Mouse (Mus musculus) adipocyte (in vitro differentiated cells): Measurements from ENCODE around the gene Hist1h3e.

ENCODE experiments used
- DNase-seq: peaks from one replicate; pipeline ENCODE4 v3.0.0-alpha.2; 2016; ENCODE audit warnings: low spot score

The Hist1h3e gene

DNA sequence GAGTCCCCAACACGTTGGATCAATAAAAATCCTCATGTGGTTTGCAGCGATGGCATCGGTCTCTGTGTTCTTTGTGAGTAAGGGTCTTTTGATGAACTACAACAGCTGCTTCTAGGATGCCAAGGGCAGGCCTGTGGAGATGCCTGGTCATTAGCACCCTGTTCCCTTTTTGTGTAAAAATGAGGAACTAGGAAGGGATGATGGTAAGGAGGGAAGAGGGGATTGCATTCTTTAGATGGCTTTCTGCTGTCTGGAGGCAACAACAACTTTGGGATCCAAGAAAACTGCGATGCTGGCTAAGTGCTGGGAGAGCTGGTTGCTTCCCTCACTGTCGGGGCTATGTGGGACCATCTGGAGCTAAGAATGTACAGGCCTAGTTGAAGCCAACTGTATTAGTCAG is 23.9 kb downstream of the Hist1h3e start:
- DNase-seq = no peak

DNA sequence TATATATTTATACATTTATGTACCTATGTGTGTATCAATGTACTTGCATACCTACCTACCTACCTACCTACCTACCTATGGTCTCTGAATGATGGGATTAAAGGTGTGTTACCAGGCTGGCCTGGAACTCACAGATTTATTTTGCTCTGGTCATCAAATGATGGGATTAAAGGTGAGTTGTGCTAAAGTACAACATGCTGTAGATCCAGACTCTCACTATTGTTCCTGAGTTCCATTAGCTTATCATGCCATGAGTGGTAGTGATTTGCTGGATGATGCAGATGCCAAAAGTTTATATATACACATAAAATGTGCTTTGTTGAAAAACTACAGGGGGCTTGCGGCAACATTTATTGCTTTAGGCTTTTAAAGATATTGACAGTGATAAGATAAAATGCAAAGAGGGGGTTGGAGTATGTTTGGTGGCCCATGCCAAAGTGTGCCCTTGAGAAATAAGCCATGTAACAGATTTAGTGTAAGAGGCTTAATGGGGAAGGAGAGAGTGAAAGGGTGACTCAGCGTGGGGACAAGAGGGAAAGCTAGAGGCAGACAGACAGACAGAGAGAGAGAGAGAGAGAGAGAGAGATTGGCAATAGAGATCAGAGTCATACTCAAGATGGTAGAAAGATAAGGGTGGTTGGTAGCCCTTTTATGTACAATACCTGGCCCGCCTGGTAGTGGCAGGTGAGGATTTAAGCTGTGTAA is 25.0 kb downstream of the Hist1h3e start:
- DNase-seq = no peak

DNA sequence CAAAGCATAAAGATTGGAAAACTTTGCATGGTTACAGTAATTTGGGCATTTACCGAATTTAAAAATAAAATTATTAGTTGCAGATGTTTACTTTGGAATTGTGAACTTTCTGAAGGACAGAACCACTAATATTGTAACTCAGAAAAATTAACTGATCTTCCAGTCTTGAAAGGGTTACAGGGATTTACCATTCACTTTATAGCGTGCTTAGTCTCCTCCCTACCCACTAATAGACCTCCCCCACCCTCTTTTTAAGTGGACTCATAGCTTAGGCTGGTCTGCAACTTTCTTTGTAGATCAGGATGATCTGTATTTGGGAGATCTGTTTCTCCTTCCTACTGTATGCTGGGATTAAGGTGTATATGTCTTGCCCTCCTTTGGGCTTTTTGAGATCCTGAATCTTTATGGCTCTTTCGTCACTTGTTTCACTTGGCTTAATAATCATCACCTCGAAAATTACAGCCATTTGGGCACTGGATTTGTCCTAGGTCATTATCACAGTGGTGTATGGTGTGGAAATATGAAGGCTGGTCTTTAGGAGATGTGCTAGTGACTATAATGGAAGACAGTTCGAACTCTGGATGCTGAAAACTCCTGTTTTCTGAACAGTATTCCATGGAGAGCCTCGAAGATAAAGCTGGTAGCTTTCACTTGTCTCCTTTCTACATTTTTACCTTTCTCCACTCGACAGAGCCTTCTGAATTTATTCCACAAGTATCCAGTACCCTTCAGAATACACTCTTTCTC is 25.9 kb downstream of the Hist1h3e start:
- DNase-seq = no peak

DNA sequence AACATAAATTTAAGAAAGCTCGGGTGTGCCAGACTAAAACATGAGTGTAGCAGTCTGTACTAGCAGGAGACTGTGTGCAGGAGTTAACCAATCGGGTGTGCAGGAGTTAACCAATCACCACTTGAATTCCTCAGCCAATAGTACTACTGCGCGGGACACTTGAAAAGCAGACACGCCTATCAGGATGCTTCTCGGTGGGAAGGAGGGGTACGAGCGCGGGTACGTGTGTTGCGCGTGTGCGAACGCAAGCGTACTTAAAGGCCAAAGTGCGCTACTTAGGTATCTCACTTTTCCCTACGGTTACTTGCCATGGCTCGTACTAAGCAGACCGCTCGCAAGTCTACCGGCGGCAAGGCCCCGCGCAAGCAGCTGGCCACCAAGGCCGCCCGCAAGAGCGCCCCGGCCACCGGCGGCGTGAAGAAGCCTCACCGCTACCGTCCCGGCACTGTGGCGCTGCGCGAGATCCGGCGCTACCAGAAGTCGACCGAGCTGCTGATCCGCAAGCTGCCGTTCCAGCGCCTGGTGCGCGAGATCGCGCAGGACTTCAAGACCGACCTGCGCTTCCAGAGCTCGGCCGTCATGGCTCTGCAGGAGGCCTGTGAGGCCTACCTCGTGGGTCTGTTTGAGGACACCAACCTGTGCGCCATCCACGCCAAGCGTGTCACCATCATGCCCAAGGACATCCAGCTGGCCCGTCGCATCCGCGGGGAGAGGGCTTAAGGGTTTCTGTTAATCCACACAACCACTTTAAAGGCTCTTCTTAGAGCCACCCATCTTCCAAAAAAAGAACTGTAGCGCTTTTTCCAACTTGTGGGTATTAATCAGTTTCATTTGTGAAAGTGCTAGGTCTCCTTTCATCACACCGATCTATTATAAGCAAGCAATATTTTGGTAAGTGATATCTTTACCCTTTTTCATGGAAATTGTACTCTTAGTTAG is 26.8 kb downstream of the Hist1h3e start, which contains the start of gene Hist1h3g:
Gene Hist1h3g (plus strand): TSS at position 286 of the 939 bp plus-strand sequence.
- peak; percentile 92 for DNase-seq

DNA sequence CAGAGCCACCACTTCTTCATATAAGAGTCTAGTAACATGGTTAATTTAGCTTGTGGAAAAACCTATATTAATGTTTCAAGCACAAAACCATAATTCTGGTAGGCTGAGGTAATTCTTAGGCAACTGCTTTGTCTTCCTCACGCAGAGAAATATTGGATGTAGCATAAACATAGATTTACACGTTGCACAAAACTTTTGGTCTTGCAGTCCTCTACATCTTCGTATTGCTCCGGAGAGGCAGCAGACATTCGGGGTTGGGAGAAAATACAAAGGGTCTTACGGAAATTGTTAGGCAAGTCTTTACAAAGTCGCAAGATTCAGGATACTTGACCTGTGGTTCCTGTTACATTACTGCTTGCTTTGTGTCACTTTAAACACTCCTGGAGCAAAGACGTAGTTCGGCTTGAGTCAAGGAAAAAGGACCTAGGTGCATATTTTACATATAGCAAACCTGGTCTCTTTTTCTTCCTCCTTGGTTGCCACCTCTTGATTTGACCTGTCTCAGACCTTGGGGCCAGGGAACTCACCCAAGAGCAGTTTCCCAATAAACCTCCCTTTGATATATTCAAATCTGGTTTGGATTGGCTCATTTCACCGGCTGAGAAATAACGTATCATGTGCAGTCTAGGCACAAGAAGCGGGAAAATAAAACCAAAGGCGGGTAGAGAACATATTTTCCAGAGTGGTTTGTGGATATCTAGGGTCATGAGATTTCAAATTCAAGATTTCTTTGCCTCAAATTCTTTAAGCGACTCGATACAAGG is 27.6 kb downstream of the Hist1h3e start:
- no peak for DNase-seq

- DNase-seq = peak; percentile 83
Observed at GRCm38 (mm10) chr13:23533560-23534367, 28.4 kb downstream of the Hist1h3e start, which contains the start of gene Hist1h2af. Gene Hist1h2af, plus strand, starts transcription at chr13:23533906.

- DNase-seq = no peak
Observed at GRCm38 (mm10) chr13:23532262-23533075, 29.7 kb downstream of the Hist1h3e start.

- DNase-seq = peak; percentile 97
Observed at GRCm38 (mm10) chr13:23530901-23531875, 31.0 kb downstream of the Hist1h3e start, which contains the start of gene Hist1h4h. Gene Hist1h4h, plus strand, starts transcription at chr13:23531050.

- DNase-seq = peak; percentile 73
Observed at GRCm38 (mm10) chr13:23530181-23530900, 31.8 kb downstream of the Hist1h3e start.

GRCm38 (mm10) chr13:23529480-23530165 is 32.5 kb downstream of the Hist1h3e start:
- no peak for DNase-seq

DNA sequence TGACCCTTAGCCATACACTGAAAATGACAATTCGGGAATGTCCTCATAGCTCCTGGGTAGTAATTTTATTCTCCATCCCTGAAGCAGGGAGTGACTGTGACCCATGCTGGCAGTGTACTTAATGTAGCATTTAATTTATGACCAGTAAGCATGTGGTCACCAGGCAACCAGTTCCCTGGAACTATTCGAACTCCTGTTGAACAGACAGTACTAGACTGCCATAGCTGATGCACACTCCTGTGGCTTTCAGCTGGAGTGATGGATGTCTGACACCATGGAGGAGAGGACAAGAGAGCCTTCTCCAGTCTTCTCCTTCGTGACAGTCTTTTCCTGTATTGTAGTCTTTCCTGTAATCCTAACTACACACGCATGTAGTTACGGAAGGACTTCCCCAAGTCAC is 33.2 kb downstream of the Hist1h3e start:
- DNase-seq = no peak

DNA sequence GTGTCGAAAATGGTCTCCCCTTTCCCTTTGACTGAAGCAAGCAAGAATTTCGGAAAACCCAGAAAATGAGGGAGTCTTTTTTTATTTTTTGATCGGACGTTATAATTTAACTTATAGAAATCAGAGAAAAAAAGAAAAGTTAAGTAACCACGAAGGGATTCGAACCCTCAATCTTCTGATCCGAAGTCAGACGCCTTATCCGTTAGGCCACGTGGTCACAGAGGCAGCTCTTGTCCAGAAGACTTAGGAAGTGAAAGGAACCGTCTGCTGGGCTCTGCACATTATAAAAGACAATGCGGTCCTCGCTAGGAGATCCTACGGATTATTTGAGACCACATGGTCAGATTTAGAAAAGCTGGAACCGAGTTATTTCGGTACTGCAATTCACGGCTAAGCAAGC is 35.9 kb downstream of the Hist1h3e start:
- DNase-seq = peak; percentile 86

- no peak for DNase-seq
Observed at GRCm38 (mm10) chr13:23525901-23526300, 36.3 kb downstream of the Hist1h3e start.

GRCm38 (mm10) chr13:23524654-23525053 is 37.5 kb downstream of the Hist1h3e start:
- peak; percentile 86 for DNase-seq

DNA sequence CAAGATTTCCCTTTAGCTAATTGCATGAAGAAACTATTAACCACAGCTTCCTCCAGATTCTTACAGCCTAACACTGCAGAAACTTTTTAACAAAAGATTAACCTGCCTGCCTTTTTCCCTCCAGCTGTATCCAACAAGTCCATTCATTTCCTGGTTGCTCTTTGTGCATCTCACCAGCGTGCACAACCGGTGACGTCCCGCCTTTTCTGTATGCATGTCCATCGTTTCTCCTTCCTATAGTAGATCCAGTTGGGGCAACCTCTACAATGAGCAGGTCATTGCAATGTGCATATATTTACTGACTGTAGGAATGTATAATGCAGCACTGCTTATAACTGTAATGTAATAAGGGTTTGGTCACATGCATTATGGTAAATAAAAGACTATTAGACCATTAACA is 38.2 kb downstream of the Hist1h3e start:
- DNase-seq = no peak

DNA sequence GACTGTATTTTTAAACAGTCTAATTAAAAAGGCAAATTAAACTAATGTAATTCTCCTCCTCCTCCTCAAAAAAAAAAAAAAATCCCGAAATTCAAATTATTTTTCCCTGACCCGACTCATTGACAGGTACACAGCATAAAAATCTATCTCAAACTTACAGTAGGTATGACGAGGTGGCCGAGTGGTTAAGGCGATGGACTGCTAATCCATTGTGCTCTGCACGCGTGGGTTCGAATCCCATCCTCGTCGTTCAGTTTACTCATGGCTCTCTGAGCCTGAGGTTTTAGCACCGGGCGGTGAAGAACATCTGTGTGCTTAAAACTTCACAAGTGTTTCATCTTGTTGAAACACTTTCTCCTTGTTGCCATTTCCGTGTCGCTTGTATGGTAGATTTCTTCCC is 40.5 kb downstream of the Hist1h3e start:
- DNase-seq = peak; percentile 66

GRCm38 (mm10) chr13:23519416-23519815 is 42.8 kb downstream of the Hist1h3e start:
- peak; percentile 83 for DNase-seq
